Mouse (Mus musculus): Measurements from ENCODE around the gene Nup98. TPM values are rescaled to one million over a fixed set of nuclear protein-coding genes. Genes with fewer than 3 reads are reported as not detected.

Gene Nup98
- polyA plus RNA-seq, 2 experiments: 8.8 to 16.3 TPM

GRCm38 (mm10) chr7:102238686-102239286 lies 28.8 kb upstream of the Nup98 start:
- DNase-seq (ENCODE audit: low read depth in 3 of 3, low spot score in 3 of 3): no peak
- Histone ChIP-seq H3K27me3 (ENCODE audit: control insufficient read depth, insufficient read depth, low read length) (no peaks in the 10 kb centered on the region), H3K9me3 (ENCODE audit: control insufficient read depth, low read length) (no peaks in the 10 kb centered on the region), H3K36me3 (replicated peaks; ENCODE audit: control insufficient read depth, insufficient read depth, low read depth) (peaks cover 35% of the 10 kb centered on the region), H3K4me2 (ENCODE audit: low read depth) (no peak overlapping the region), H3K9ac (replicated peaks) (no peak overlapping the region), H3K4me1 (replicated peaks; ENCODE audit: control insufficient read depth in 2 of 2, insufficient read depth in 2 of 2, low read length in 1 of 2) (peaks cover 8 to 17% of the 10 kb centered on the region in 2 experiments), H3K27ac (no peak overlapping the region), H3K4me3 (ENCODE audit: insufficient read depth in 1 of 2, low read depth in 2 of 2, low read length in 2 of 2) (no peak overlapping the region)
- ATAC-seq (ENCODE audit: insufficient read depth): no peak
- WGBS (ENCODE audit: insufficient replicate concordance): 72% methylated on average over 8 of the region's 8 CpGs
- TF ChIP-seq EP300 (IDR thresholded peaks at IDR 0.05; ENCODE audit: low read depth) (no peak), CTCF (IDR thresholded peaks at IDR 0.05; ENCODE audit: low read depth) (no peak)

GRCm38 (mm10) chr7:102233059-102233458 lies 23.1 kb upstream of the Nup98 start:
- 44% methylated on average over 4 of the region's 4 CpGs for WGBS (ENCODE audit: insufficient replicate concordance)
- DNase-seq (ENCODE audit: low read depth in 3 of 3, low spot score in 3 of 3): no peak
- Histone ChIP-seq H3K4me2 (ENCODE audit: low read depth) (no peak overlapping the region), H3K36me3 (replicated peaks; ENCODE audit: control insufficient read depth, insufficient read depth, low read depth) (peaks cover 6% of the 10 kb centered on the region), H3K9ac (replicated peaks) (no peak overlapping the region), H3K4me3 (ENCODE audit: insufficient read depth in 1 of 2, low read depth in 2 of 2, low read length in 2 of 2) (no peak overlapping the region), H3K27ac (no peak overlapping the region), H3K4me1 (replicated peaks; ENCODE audit: control insufficient read depth in 2 of 2, insufficient read depth in 2 of 2, low read length in 1 of 2) (0 out of 4 replicates have a peak, but pooled peaks cover 0 to 2% of the 10 kb centered on the region in 2 experiments), H3K27me3 (ENCODE audit: control insufficient read depth, insufficient read depth, low read length) (no peaks in the 10 kb centered on the region), H3K9me3 (ENCODE audit: control insufficient read depth, low read length) (no peaks in the 10 kb centered on the region)
- TF ChIP-seq EP300 (IDR thresholded peaks at IDR 0.05; ENCODE audit: low read depth) (no peak), CTCF (IDR thresholded peaks at IDR 0.05; ENCODE audit: low read depth) (no peak)
- ATAC-seq (ENCODE audit: insufficient read depth): no peak

- Histone ChIP-seq H3K9ac (replicated peaks) (no peak overlapping the region), H3K27ac (no peak overlapping the region), H3K4me1 (replicated peaks; ENCODE audit: control insufficient read depth in 2 of 2, insufficient read depth in 2 of 2, low read length in 1 of 2) (0 out of 4 replicates have a peak, but pooled peaks cover 0 to 2% of the 10 kb centered on the region in 2 experiments), H3K4me3 (ENCODE audit: insufficient read depth in 1 of 2, low read depth in 2 of 2, low read length in 2 of 2) (no peak overlapping the region), H3K9me3 (ENCODE audit: control insufficient read depth, low read length) (no peaks in the 10 kb centered on the region), H3K27me3 (ENCODE audit: control insufficient read depth, insufficient read depth, low read length) (no peaks in the 10 kb centered on the region), H3K4me2 (ENCODE audit: low read depth) (no peak overlapping the region), H3K36me3 (replicated peaks; ENCODE audit: control insufficient read depth, insufficient read depth, low read depth) (no peaks in the 10 kb centered on the region)
- no peak for DNase-seq (ENCODE audit: low read depth in 3 of 3, low spot score in 3 of 3)
- 75% methylated on average over 6 of the region's 6 CpGs for WGBS (ENCODE audit: insufficient replicate concordance)
- TF ChIP-seq EP300 (IDR thresholded peaks at IDR 0.05; ENCODE audit: low read depth) (no peak), CTCF (IDR thresholded peaks at IDR 0.05; ENCODE audit: low read depth) (no peak)
- no peak for ATAC-seq (ENCODE audit: insufficient read depth)
Measured at GRCm38 (mm10) chr7:102229814-102230213, 19.8 kb upstream of the Nup98 start.

GRCm38 (mm10) chr7:102228049-102228670 lies 18.2 kb upstream of the Nup98 start:
- no peak overlapping the region for H3K4me2 ChIP-seq (ENCODE audit: low read depth)
- H3K4me1 ChIP-seq (replicated peaks; ENCODE audit: control insufficient read depth in 2 of 2, insufficient read depth in 2 of 2, low read length in 1 of 2): peaks cover 0 to 3% of the 10 kb centered on the region in 2 experiments; a peak in 1 of 4 replicates
- TF ChIP-seq EP300 (IDR thresholded peaks at IDR 0.05; ENCODE audit: low read depth) (no peak), CTCF (IDR thresholded peaks at IDR 0.05; ENCODE audit: low read depth) (no peak)
- H3K9me3 ChIP-seq (ENCODE audit: control insufficient read depth, low read length): no peaks in the 10 kb centered on the region
- H3K36me3 ChIP-seq (replicated peaks; ENCODE audit: control insufficient read depth, insufficient read depth, low read depth): no peaks in the 10 kb centered on the region
- no peak overlapping the region for H3K27ac ChIP-seq
- DNase-seq (ENCODE audit: low read depth in 3 of 3, low spot score in 3 of 3) (no peak), ATAC-seq (ENCODE audit: insufficient read depth) (no peak)
- no peak overlapping the region for H3K4me3 ChIP-seq (ENCODE audit: insufficient read depth in 1 of 2, low read depth in 2 of 2, low read length in 2 of 2)
- H3K9ac ChIP-seq (replicated peaks): no peak overlapping the region
- 73% methylated on average over 4 of the region's 4 CpGs for WGBS (ENCODE audit: insufficient replicate concordance)
- H3K27me3 ChIP-seq (ENCODE audit: control insufficient read depth, insufficient read depth, low read length): no peaks in the 10 kb centered on the region

- Histone ChIP-seq H3K27ac (no peak overlapping the region), H3K9me3 (ENCODE audit: control insufficient read depth, low read length) (no peaks in the 10 kb centered on the region), H3K4me2 (ENCODE audit: low read depth) (no peak overlapping the region), H3K9ac (replicated peaks) (no peak overlapping the region), H3K27me3 (ENCODE audit: control insufficient read depth, insufficient read depth, low read length) (no peaks in the 10 kb centered on the region), H3K36me3 (replicated peaks; ENCODE audit: control insufficient read depth, insufficient read depth, low read depth) (no peaks in the 10 kb centered on the region), H3K4me1 (replicated peaks; ENCODE audit: control insufficient read depth in 2 of 2, insufficient read depth in 2 of 2, low read length in 1 of 2) (peaks cover 0 to 2% of the 10 kb centered on the region in 2 experiments; a peak in 1 of 4 replicates), H3K4me3 (ENCODE audit: insufficient read depth in 1 of 2, low read depth in 2 of 2, low read length in 2 of 2) (no peak overlapping the region)
- DNase-seq (ENCODE audit: low read depth in 3 of 3, low spot score in 3 of 3) (no peak), ATAC-seq (ENCODE audit: insufficient read depth) (no peak)
- TF ChIP-seq CTCF (IDR thresholded peaks at IDR 0.05; ENCODE audit: low read depth) (no peak), EP300 (IDR thresholded peaks at IDR 0.05; ENCODE audit: low read depth) (no peak)
- 78% methylated on average over 6 of the region's 6 CpGs for WGBS (ENCODE audit: insufficient replicate concordance)
Measured at GRCm38 (mm10) chr7:102226051-102226450, 16.1 kb upstream of the Nup98 start.

Measured in liver, embryonic 14.5 days (tissue).